Mouse (Mus musculus) C3H10T1/2 (cell line): Measurements from ENCODE around the gene Frmd6. TPM values are rescaled to one million over a fixed set of nuclear protein-coding genes. Genes with fewer than 3 reads are reported as not detected.

Experiments used
- polyA plus RNA-seq, 2 experiments: library from polyadenylated mRNA; unstranded; fragments of >200 nt; fragmentation: generic; extraction: Trizol; gene quantifications; one replicate each; pipeline ENCODE4 v1.2.1; 2012; ENCODE audit warnings: missing spikeins in 2 of 2

The Frmd6 gene
- polyA plus RNA-seq = 10 to 100 TPM in 1 of 2 experiments, 1 to 10 TPM in 1; 2.2 to 21.5 TPM

DNA sequence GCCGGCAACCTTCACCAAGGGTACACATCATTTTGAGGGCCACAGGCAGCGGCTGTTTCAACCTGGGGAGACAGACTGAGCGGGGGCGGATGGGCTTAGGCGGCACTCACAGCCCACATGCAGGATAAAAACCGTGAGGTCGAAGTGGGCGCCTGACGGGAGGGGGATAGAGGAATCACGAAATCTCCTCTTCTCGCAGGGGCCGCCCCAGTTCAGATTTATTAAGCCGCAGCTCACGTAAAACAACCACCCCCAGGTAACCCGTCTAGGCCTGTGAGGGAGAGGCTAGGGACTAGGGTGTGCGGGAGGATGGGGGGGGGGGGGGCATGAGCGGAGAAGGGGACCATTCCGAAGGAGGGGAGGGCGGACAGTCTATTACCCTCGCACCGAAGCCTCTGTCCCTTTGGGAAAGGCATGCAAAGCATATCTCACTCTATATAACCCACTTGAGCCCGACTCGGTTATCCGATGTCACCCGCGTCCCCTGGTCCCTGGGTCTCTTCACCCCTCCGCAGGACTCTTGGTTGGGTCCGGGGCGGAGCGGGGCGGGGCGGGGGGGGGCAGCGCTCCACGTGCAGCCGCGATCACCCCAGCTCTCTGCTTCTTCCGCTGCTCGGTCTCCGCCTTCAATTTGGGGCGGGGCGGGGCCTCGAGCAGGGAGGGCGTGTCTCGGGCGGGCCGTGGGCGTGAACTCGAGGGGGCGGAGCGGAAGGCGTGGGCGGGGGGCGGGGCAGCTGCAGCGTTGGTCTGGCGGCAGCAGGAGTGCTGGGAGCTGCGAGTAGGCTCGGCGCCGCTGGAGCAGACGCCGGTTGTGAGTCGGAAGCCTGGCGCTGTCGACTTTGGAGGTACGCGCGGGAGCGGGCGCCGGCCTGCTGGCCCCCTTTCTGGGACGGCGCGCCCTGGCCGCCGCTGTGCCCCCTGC is at the start of gene Frmd6:
Gene Frmd6, plus strand, starts transcription at position 786 of the 922 bp plus-strand sequence.

GRCm38 (mm10) chr12:70937571-70938384 is 112.5 kb downstream of the Frmd6 start, which contains the start of gene Actr10:
Actr10 (plus strand) TSS chr12:70937857.

Other genes with a start within 250 kb of the Frmd6 start
- 100 to 1,000 TPM in 1 of 2 experiments, 10 to 100 TPM in 1; 91.4 to 109 TPM for gene Actr10, start 112.3 kb downstream of the Frmd6 start, polyA plus RNA-seq
- 100 to 1,000 TPM in 1 of 2 experiments, 10 to 100 TPM in 1; 48.4 to 115 TPM for gene Psma3, start 149.1 kb downstream of the Frmd6 start, polyA plus RNA-seq
- 1 to 10 TPM in 1 of 2 experiments, under 1 TPM in 1; 0.57 to 2.7 TPM for gene Arid4a, start 190.5 kb downstream of the Frmd6 start, polyA plus RNA-seq